10 mouse cellular contexts compared by ENCODE assay signal in the genomic region with DNA sequence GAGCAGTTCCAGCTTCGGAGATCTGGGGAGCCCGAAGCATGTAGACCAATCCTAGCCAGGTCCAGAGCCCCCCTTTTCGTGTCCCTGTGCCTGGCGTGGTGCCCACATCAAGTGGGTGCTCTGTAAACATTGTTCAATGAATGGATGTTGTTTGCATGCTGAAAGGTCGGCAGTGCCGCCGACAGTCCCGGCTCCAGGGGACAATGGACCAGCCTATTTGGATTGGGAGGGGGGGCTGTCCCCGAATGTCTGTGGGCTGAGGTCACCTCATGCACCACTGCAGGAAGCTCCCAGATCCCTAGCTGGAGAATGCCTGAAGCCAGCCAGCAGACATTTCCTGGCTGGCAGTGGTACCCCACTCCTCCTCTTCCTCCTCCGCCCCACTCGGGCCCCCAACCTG. TPM values are rescaled to one million over a fixed set of nuclear protein-coding genes. Genes with fewer than 3 reads are reported as not detected.
DNase-seq lines count a peak whose midpoint lies in the region; ATAC-seq and TF ChIP-seq lines count a peak whose summit lies in the region.
"Had no signal": no experiment of that assay in that cellular context is flagged by ENCODE, and none has a peak within 500 bp of the region (broad histone marks: within the 10 kb centered on the region; RNA-seq: fewer than 3 reads in every experiment).

No protein-coding gene starts in this region.

- H3K4me3 ChIP-seq in intestine, embryonic 15.5 days (replicated peaks): no peak overlapping the region
- no peak overlapping the region for H3K4me3 ChIP-seq in intestine, postnatal 0 days (ENCODE audit: low read depth, low read length)
- no peak overlapping the region for H3K4me3 ChIP-seq in forebrain, embryonic 14.5 days (ENCODE audit: low read depth, low read length)
- H3K4me3 ChIP-seq in intestine, embryonic 16.5 days (ENCODE audit: low read length): no peak overlapping the region
- H3K4me3 ChIP-seq in lung, embryonic 16.5 days (ENCODE audit: low read length): no peak overlapping the region

- peak overlapping the region; percentile 37; the same call in 1 of the 2 replicates for H3K27ac ChIP-seq in intestine, embryonic 15.5 days
- no peak overlapping the region for H3K27ac ChIP-seq in intestine, postnatal 0 days (ENCODE audit: low read depth, low read length)
- H3K27ac ChIP-seq in forebrain, embryonic 14.5 days (ENCODE audit: low read depth, low read length): no peak overlapping the region
- no peak overlapping the region for H3K27ac ChIP-seq in intestine, embryonic 16.5 days (ENCODE audit: low read length)
- H3K27ac ChIP-seq in lung, embryonic 16.5 days (ENCODE audit: low read length): peak overlapping the region; percentile 88

- peak; percentile 56 for DNase-seq in forebrain, embryonic 14.5 days (ENCODE audit: low spot score)
- DNase-seq in MN1 (ENCODE audit: low spot score): no peak
- DNase-seq in embryo, embryonic 11 days: no peak
- no peak for DNase-seq in adrenal gland, adult 2 months
- DNase-seq: cerebellum, adult 18-20 months had no signal

- H3K36me3 ChIP-seq in intestine, embryonic 15.5 days: no peaks in the 10 kb centered on the region
- no peaks in the 10 kb centered on the region for H3K36me3 ChIP-seq in intestine, postnatal 0 days (ENCODE audit: control insufficient read depth, insufficient read depth)
- no peaks in the 10 kb centered on the region for H3K36me3 ChIP-seq in forebrain, embryonic 14.5 days (ENCODE audit: control insufficient read depth, insufficient read depth, low read length)
- H3K36me3 ChIP-seq in intestine, embryonic 16.5 days (ENCODE audit: control insufficient read depth, insufficient read depth, low read length): no peaks in the 10 kb centered on the region
- no peaks in the 10 kb centered on the region for H3K36me3 ChIP-seq in lung, embryonic 16.5 days (ENCODE audit: control insufficient read depth, insufficient read depth, low read length)

- no peak for TF ChIP-seq CTCF in intestine, postnatal 0 days (IDR thresholded peaks at IDR 0.05; ENCODE audit: low read depth)

- no peak overlapping the region for H3K4me2 ChIP-seq in intestine, embryonic 15.5 days (replicated peaks)
- H3K4me2 ChIP-seq in intestine, postnatal 0 days (replicated peaks; ENCODE audit: low read depth): no peak overlapping the region
- H3K4me2 ChIP-seq in forebrain, embryonic 14.5 days (ENCODE audit: low read length): no peak overlapping the region
- no peak overlapping the region for H3K4me2 ChIP-seq in intestine, embryonic 16.5 days (ENCODE audit: low read depth, low read length)
- H3K4me2 ChIP-seq in lung, embryonic 16.5 days (ENCODE audit: low read depth, low read length): peak overlapping the region; percentile 12; the same call in 1 of the 2 replicates

- H3K9ac ChIP-seq in intestine, embryonic 15.5 days: no peak overlapping the region; the same call in 1 of the 2 replicates
- no peak overlapping the region for H3K9ac ChIP-seq in intestine, postnatal 0 days (ENCODE audit: low read depth, low read length)
- H3K9ac ChIP-seq in forebrain, embryonic 14.5 days (ENCODE audit: low read length): no peak overlapping the region
- no peak overlapping the region for H3K9ac ChIP-seq in intestine, embryonic 16.5 days (ENCODE audit: low read depth, low read length)
- H3K9ac ChIP-seq in lung, embryonic 16.5 days (ENCODE audit: low read length): peak overlapping the region; percentile 22

- H3K27me3 ChIP-seq in intestine, embryonic 15.5 days (replicated peaks): no peaks in the 10 kb centered on the region
- H3K27me3 ChIP-seq in intestine, postnatal 0 days (replicated peaks; ENCODE audit: control insufficient read depth, insufficient read depth, low read length): no peaks in the 10 kb centered on the region
- no peaks in the 10 kb centered on the region for H3K27me3 ChIP-seq in forebrain, embryonic 14.5 days (replicated peaks; ENCODE audit: control insufficient read depth, insufficient read depth, low read length)
- no peaks in the 10 kb centered on the region for H3K27me3 ChIP-seq in intestine, embryonic 16.5 days (replicated peaks; ENCODE audit: control insufficient read depth, insufficient read depth, low read length)
- H3K27me3 ChIP-seq in lung, embryonic 16.5 days (ENCODE audit: control insufficient read depth, insufficient read depth, low read depth, low read length): no peaks in the 10 kb centered on the region

- no peaks in the 10 kb centered on the region for H3K9me3 ChIP-seq in intestine, embryonic 15.5 days
- no peaks in the 10 kb centered on the region for H3K9me3 ChIP-seq in intestine, postnatal 0 days (ENCODE audit: control insufficient read depth)
- no peaks in the 10 kb centered on the region for H3K9me3 ChIP-seq in forebrain, embryonic 14.5 days (replicated peaks; ENCODE audit: control insufficient read depth, low read length)
- no peaks in the 10 kb centered on the region for H3K9me3 ChIP-seq in intestine, embryonic 16.5 days (ENCODE audit: control insufficient read depth, low read length)
- no peaks in the 10 kb centered on the region for H3K9me3 ChIP-seq in lung, embryonic 16.5 days (ENCODE audit: control insufficient read depth, low read length)

- no peak; the same call in 1 of the 2 replicates for ATAC-seq in intestine, embryonic 15.5 days
- ATAC-seq in intestine, postnatal 0 days: no peak
- ATAC-seq in forebrain, embryonic 14.5 days: peak; percentile 46; the same call in 1 of the 2 replicates
- 0 out of 2 replicates have a peak, but pooled peaks have one; percentile 21 for ATAC-seq in intestine, embryonic 16.5 days
- peak; percentile 79 for ATAC-seq in lung, embryonic 16.5 days (ENCODE audit: low read depth)

- H3K4me1 ChIP-seq in intestine, embryonic 15.5 days (replicated peaks): peaks cover 20% of the 10 kb centered on the region
- H3K4me1 ChIP-seq in intestine, postnatal 0 days (replicated peaks; ENCODE audit: control insufficient read depth, insufficient read depth, low read length): 0 out of 2 replicates have a peak, but pooled peaks cover 3% of the 10 kb centered on the region
- H3K4me1 ChIP-seq in forebrain, embryonic 14.5 days (ENCODE audit: control insufficient read depth, insufficient read depth, low read length): peaks cover 9% of the 10 kb centered on the region; the same call in 1 of the 2 replicates
- H3K4me1 ChIP-seq in intestine, embryonic 16.5 days (ENCODE audit: control insufficient read depth, insufficient read depth, low read length): peaks cover 21% of the 10 kb centered on the region
- peaks cover 33% of the 10 kb centered on the region for H3K4me1 ChIP-seq in lung, embryonic 16.5 days (replicated peaks; ENCODE audit: control insufficient read depth, insufficient read depth, low read length)

- 42% methylated on average over 11 of the region's 11 CpGs for WGBS in intestine, embryonic 15.5 days
- 36% methylated on average over 11 of the region's 11 CpGs for WGBS in intestine, postnatal 0 days
- WGBS in forebrain, embryonic 14.5 days: 23% methylated on average over 11 of the region's 11 CpGs
- 45% methylated on average over 11 of the region's 11 CpGs for WGBS in intestine, embryonic 16.5 days
- 28% methylated on average over 11 of the region's 11 CpGs for WGBS in lung, embryonic 16.5 days

RNA-seq across cellular contexts. Expression of a gene that starts 22.9 kb away (rescaled TPM):
- 0.13 and 0.15 TPM in 2 replicates for polyA plus RNA-seq in intestine, embryonic 15.5 days (2015; fragmentation: Nextera tagmentation; extraction: Ambion mirVana)
- 0.09 and 0.22 TPM in 2 replicates for polyA plus RNA-seq in intestine, postnatal 0 days (2015; fragmentation: Nextera tagmentation; extraction: Ambion mirVana)
- not detected in 2 replicates for polyA plus RNA-seq in forebrain, embryonic 14.5 days (2014; fragmentation: Nextera tagmentation; extraction: Ambion mirVana)
- polyA plus RNA-seq in intestine, embryonic 16.5 days (2015; fragmentation: Nextera tagmentation; extraction: Ambion mirVana): 0.15 and 0.40 TPM in 2 replicates
- not detected in 2 replicates for polyA plus RNA-seq in lung, embryonic 16.5 days (2015; fragmentation: Nextera tagmentation; extraction: Ambion mirVana)
- under 1 TPM; 0.55 to 0.72 TPM for total RNA-seq in adrenal gland, adult 2 months (2021)
- polyA plus RNA-seq in adrenal gland, adult 2 months (2012; rRNA removed): 6.9 and 10.6 TPM in 2 replicates
- polyA plus RNA-seq: spleen, adult 2 months had no signal

Comparison
In these comparisons a context has a peak if more than half of its experiments do, and no peak if none do; other contexts are left out.
1. ATAC-seq: peak in forebrain, embryonic 14.5 days (single experiment), intestine, embryonic 16.5 days (single experiment) and lung, embryonic 16.5 days (single experiment); none in intestine, embryonic 15.5 days (single experiment) and intestine, postnatal 0 days (single experiment).
2. H3K27ac ChIP-seq: peak in intestine, embryonic 15.5 days (single experiment) and lung, embryonic 16.5 days (single experiment); none in intestine, postnatal 0 days (single experiment), forebrain, embryonic 14.5 days (single experiment) and intestine, embryonic 16.5 days (single experiment).